Mouse (Mus musculus): Measurements from ENCODE around the gene Txndc11. TPM values are rescaled to one million over a fixed set of nuclear protein-coding genes. Genes with fewer than 3 reads are reported as not detected.

Gene Txndc11
- polyA plus RNA-seq, 1 experiment from 2014 or later: 27.0 TPM

GRCm38 (mm10) chr16:11069271-11069670 lies 65.2 kb downstream of the Txndc11 start:
- Histone ChIP-seq H3K36me3 (peaks cover 53% of the 10 kb centered on the region), H3K4me3 (peak overlapping the region; percentile 21), H3K9me3 (replicated peaks) (no peaks in the 10 kb centered on the region), H3K4me1 (peaks cover 63% of the 10 kb centered on the region), H3K27ac (replicated peaks) (0 out of 2 replicates have a peak overlapping the region, but pooled peaks have one; percentile 6), H3K27me3 (ENCODE audit: low read depth, poor library complexity, severe bottlenecking) (no peaks in the 10 kb centered on the region)
- WGBS: 83% methylated on average over 6 of the region's 6 CpGs
- no peak for DNase-seq (ENCODE audit: low spot score)

DNA sequence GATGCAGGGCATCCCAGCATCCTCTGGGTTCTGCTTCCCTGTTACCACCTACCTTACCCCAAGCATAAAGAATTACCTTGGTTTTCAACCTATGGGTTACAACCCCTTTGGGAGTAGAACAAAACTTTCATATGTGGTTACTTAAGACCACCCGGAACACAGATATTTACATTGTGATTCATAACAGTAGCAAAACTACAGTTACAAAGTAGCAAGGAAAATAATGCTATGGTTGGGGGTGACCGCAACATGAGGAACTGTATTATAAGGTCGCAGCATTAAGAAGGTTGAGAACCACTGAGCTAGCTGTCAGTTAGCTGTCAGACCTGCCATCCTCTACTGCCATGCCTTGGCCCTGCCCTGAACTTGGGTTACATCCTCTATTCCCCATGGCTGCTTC lies 65.8 kb downstream of the Txndc11 start:
- H3K27ac ChIP-seq (replicated peaks): no peak overlapping the region
- H3K36me3 ChIP-seq: peaks cover 47% of the 10 kb centered on the region
- WGBS: 93% methylated on average over 3 of the region's 3 CpGs
- no peaks in the 10 kb centered on the region for H3K27me3 ChIP-seq (ENCODE audit: low read depth, poor library complexity, severe bottlenecking)
- peak overlapping the region; percentile 80 for H3K4me3 ChIP-seq
- H3K4me1 ChIP-seq: peaks cover 68% of the 10 kb centered on the region
- H3K9me3 ChIP-seq (replicated peaks): no peaks in the 10 kb centered on the region
- no peak for DNase-seq (ENCODE audit: low spot score)

GRCm38 (mm10) chr16:11066833-11067191 lies 67.6 kb downstream of the Txndc11 start:
- DNase-seq (ENCODE audit: low spot score): peak; percentile 72
- Histone ChIP-seq H3K4me1 (peaks cover 70% of the 10 kb centered on the region), H3K36me3 (peaks cover 28% of the 10 kb centered on the region), H3K9me3 (replicated peaks) (no peaks in the 10 kb centered on the region), H3K4me3 (peak overlapping the region; percentile 80), H3K27ac (replicated peaks) (peak overlapping the region; percentile 99), H3K27me3 (ENCODE audit: low read depth, poor library complexity, severe bottlenecking) (no peaks in the 10 kb centered on the region)
- under 1% methylated on average over 22 of the region's 22 CpGs for WGBS

DNA sequence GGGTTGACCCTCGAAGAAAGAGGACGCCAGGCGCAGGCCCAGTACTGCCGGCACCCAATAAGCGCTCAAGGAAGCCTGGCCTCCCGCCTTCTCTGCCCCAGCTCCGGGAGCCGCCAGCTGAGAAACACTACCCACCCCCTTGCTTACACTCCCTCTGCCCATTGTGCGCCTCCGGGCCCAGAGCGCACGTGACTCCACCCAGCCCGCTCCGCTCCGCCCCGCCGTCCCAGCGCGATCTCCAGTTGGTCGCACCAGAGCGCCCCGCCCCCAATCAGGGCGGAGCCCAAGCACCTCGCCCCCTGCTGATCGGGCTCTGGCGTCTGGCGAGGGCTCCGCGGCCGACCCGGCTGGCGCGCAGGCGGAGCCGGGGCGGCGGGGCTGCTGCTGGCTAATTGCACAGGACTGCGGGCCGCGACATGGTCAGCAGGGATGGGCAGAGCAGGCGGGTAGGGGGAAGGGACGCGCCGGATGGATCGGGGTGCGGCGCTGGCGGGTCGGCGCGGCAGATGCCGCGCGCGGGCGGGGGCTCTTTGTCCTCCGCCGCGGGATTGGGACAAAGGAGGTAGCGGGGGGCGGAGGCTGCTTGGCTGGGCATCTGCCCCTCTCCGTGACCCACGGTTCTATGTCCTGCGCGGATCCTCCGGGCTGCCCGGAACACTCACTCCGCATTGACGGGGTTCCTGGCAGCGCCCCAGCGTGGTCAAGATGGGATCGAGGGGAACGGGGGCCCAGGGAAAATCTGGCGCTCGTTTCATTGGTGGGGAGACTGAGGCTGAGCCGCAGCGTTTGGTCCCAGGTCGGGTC lies 68.2 kb downstream of the Txndc11 start, which contains the start of gene Litaf:
Litaf (minus strand) TSS at position 129 of the 804 bp plus-strand sequence.
- Histone ChIP-seq H3K4me1 (peaks cover 70% of the 10 kb centered on the region), H3K36me3 (peaks cover 24% of the 10 kb centered on the region)
- under 1% methylated on average over 78 of the region's 78 CpGs for WGBS

GRCm38 (mm10) chr16:11065431-11065830 lies 69.0 kb downstream of the Txndc11 start:
- H3K4me3 ChIP-seq: peak overlapping the region; percentile 80
- 68% methylated on average over 5 of the region's 5 CpGs for WGBS
- peak overlapping the region; percentile 99 for H3K27ac ChIP-seq (replicated peaks)
- peaks cover 18% of the 10 kb centered on the region; the same call in 1 of the 2 replicates for H3K36me3 ChIP-seq
- no peaks in the 10 kb centered on the region for H3K27me3 ChIP-seq (ENCODE audit: low read depth, poor library complexity, severe bottlenecking)
- peaks cover 70% of the 10 kb centered on the region for H3K4me1 ChIP-seq
- H3K9me3 ChIP-seq (replicated peaks): no peaks in the 10 kb centered on the region
- no peak for DNase-seq (ENCODE audit: low spot score)

More for the DNA sequence above, 68.2 kb downstream of the Txndc11 start, which contains the start of gene Litaf:
- peak within 1 kb of the TSS; percentile 99 for H3K27ac ChIP-seq (replicated peaks)
- DNase-seq (ENCODE audit: low spot score): peak; percentile 99
- H3K4me3 ChIP-seq: peak within 1 kb of the TSS; percentile 80
- H3K9me3 ChIP-seq (replicated peaks): no peaks in the 10 kb centered on the region
- no peaks in the 10 kb centered on the region for H3K27me3 ChIP-seq (ENCODE audit: low read depth, poor library complexity, severe bottlenecking)

DNA sequence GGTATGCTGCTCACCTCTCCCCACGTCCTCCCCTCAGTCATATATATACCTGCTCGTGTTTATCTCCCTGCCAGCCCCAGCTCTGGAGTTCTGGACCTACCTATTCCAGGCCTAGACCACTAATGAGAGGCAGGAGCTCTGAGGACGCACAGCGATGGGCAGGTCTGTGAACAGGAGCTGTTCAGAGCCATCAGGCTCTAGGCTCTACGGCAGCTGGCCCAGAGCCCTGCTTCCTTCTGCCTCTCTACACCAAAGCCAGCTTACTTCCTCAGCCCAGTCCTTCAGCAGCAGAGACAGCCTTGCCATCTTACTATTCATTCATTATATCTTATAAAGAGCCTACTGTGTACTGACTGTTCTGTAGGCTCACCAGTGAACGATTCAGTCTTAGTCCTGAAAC lies 69.7 kb downstream of the Txndc11 start:
- H3K4me3 ChIP-seq: peak overlapping the region; percentile 80; the same call in 1 of the 2 replicates
- DNase-seq (ENCODE audit: low spot score): no peak
- H3K27me3 ChIP-seq (ENCODE audit: low read depth, poor library complexity, severe bottlenecking): no peaks in the 10 kb centered on the region
- 96% methylated on average over 6 of the region's 6 CpGs for WGBS
- H3K27ac ChIP-seq (replicated peaks): no peak overlapping the region
- peaks cover 13% of the 10 kb centered on the region; the same call in 1 of the 2 replicates for H3K36me3 ChIP-seq
- H3K4me1 ChIP-seq: peaks cover 64% of the 10 kb centered on the region
- no peaks in the 10 kb centered on the region for H3K9me3 ChIP-seq (replicated peaks)

DNA sequence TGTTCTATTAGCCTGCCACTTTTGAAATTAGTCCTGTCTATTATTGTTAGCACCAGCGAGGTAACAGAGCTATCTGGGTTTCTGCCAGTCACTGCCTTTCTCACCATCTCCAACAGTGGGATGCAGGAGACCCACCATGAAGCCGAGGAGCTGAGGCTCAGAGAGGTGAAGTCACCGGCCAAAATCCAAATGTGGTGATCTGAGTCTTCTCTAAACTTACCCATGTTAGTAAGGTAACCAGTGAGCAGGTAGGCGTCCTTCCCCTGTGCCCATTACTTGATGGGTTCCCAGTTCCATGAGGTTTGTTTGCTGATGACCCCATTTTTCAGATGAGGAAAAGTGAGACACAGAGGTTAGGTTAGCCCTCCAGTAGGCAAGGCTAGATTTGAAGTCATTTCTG lies 70.1 kb downstream of the Txndc11 start:
- Histone ChIP-seq H3K27me3 (ENCODE audit: low read depth, poor library complexity, severe bottlenecking) (no peaks in the 10 kb centered on the region), H3K9me3 (replicated peaks) (no peaks in the 10 kb centered on the region), H3K4me1 (peaks cover 60% of the 10 kb centered on the region), H3K27ac (replicated peaks) (no peak overlapping the region), H3K36me3 (peaks cover 11% of the 10 kb centered on the region; the same call in 1 of the 2 replicates), H3K4me3 (no peak overlapping the region)
- 90% methylated on average over 4 of the region's 4 CpGs for WGBS
- DNase-seq (ENCODE audit: low spot score): no peak

DNA sequence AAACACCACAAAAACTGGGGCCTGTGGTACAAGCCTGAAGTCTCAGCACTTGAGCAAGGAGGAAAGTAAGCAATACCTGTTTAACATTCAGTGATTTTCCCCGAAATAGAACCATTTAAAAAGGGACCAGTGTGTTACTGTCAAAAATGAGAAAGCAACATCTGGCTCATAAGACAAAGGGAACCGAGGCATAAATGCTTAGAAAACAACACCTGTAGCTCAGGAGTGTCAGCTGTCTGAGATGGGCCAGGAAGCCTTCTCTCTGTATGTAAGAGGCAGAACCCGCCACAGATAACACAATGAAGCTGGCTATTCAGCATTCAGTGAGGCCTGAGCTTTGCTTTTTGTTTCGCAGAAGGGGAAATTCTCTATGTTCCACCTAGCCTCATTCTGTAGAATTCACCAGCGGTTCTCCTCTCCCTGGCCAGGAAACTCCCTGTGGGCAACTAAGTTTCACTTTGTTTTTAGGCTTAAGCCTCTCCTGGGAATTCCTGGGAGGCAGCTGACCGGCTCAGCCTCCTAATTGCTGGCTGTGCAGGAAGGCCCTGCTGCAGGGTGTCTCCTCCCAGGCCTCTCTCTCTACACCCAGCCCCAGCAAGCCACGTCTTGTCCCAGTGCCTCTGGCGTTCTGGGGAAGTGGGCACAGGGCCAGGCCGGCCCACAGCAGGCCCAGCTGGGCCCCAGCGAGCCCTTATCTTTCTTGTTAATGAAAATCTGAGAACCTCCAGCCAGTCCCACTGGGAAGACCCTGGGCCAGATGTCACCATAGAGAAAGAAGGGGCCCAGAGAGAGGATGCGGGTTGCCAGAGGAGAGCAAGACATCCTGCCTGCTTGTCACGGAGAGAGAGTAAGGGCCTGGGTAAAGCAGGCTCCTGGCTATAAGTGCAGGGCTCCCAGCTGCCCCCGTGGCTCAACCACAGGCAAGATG lies 71.4 kb downstream of the Txndc11 start:
- Histone ChIP-seq H3K4me1 (peaks cover 47% of the 10 kb centered on the region), H3K36me3 (0 out of 2 replicates have a peak, but pooled peaks cover 2% of the 10 kb centered on the region), H3K4me3 (peak overlapping the region; percentile 22; the same call in 1 of the 2 replicates), H3K9me3 (replicated peaks) (no peaks in the 10 kb centered on the region), H3K27me3 (ENCODE audit: low read depth, poor library complexity, severe bottlenecking) (no peaks in the 10 kb centered on the region), H3K27ac (replicated peaks) (peak overlapping the region; percentile 78)
- WGBS: 26% methylated on average over 13 of the region's 13 CpGs
- DNase-seq (ENCODE audit: low spot score): peak; percentile 45

GRCm38 (mm10) chr16:11060645-11061044 lies 73.8 kb downstream of the Txndc11 start, which contains the start of gene Snn:
Gene Snn, plus strand, starts transcription at chr16:11060945.
- Histone ChIP-seq H3K4me1 (peaks cover 30% of the 10 kb centered on the region), H3K4me3 (no peak within 1 kb of the TSS), H3K36me3 (0 out of 2 replicates have a peak, but pooled peaks cover 2% of the 10 kb centered on the region), H3K27ac (replicated peaks) (no peak within 1 kb of the TSS), H3K27me3 (ENCODE audit: low read depth, poor library complexity, severe bottlenecking) (no peaks in the 10 kb centered on the region), H3K9me3 (replicated peaks) (no peaks in the 10 kb centered on the region)
- WGBS: 90% methylated on average over 4 of the region's 4 CpGs
- no peak for DNase-seq (ENCODE audit: low spot score)

- 84% methylated on average over 5 of the region's 5 CpGs for WGBS
These were observed 78.5 kb downstream of the Txndc11 start for GRCm38 (mm10) chr16:11055916-11056315.

DNA sequence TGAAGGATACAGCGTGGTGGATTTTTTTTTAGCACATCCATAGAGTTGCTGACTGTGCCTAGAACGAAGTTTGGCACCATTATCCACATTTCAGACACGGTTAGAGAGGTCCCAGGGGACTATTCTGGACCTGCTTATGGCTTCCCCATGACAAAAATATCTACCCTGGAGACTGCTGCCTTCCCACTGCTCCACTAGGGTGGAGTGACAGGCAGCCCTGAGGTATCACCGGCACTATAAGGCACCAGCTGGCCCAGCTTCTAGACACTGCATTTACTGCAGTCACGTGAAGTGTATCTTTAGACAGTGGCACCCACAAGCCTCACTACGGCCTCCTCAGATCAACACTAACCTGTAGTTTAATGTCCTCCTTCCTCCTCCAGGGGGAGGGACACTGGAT lies 79.6 kb downstream of the Txndc11 start:
- WGBS: 89% methylated on average over 6 of the region's 6 CpGs
- no peaks in the 10 kb centered on the region for H3K36me3 ChIP-seq
- no peaks in the 10 kb centered on the region for H3K27me3 ChIP-seq (ENCODE audit: low read depth, poor library complexity, severe bottlenecking)

More at GRCm38 (mm10) chr16:11055916-11056315, 78.5 kb downstream of the Txndc11 start:
- Histone ChIP-seq H3K36me3 (no peaks in the 10 kb centered on the region), H3K27me3 (ENCODE audit: low read depth, poor library complexity, severe bottlenecking) (no peaks in the 10 kb centered on the region), H3K4me1 (no peaks in the 10 kb centered on the region), H3K27ac (replicated peaks) (no peak overlapping the region), H3K4me3 (no peak overlapping the region), H3K9me3 (replicated peaks) (no peaks in the 10 kb centered on the region)
- DNase-seq (ENCODE audit: low spot score): no peak

GRCm38 (mm10) chr16:11054409-11054808 lies 80.0 kb downstream of the Txndc11 start:
- Histone ChIP-seq H3K4me1 (no peaks in the 10 kb centered on the region), H3K9me3 (replicated peaks) (no peaks in the 10 kb centered on the region), H3K27ac (replicated peaks) (no peak overlapping the region), H3K27me3 (ENCODE audit: low read depth, poor library complexity, severe bottlenecking) (no peaks in the 10 kb centered on the region), H3K4me3 (no peak overlapping the region), H3K36me3 (no peaks in the 10 kb centered on the region)
- no peak for DNase-seq (ENCODE audit: low spot score)
- WGBS: 66% methylated on average over 6 of the region's 6 CpGs

More for the DNA sequence above, 79.6 kb downstream of the Txndc11 start:
- no peak for DNase-seq (ENCODE audit: low spot score)
- Histone ChIP-seq H3K4me1 (no peaks in the 10 kb centered on the region), H3K4me3 (no peak overlapping the region), H3K9me3 (replicated peaks) (no peaks in the 10 kb centered on the region), H3K27ac (replicated peaks) (no peak overlapping the region)

Data from midbrain, embryonic 10.5 days (tissue).